Mouse (Mus musculus) frontal cortex, postnatal 14 days (tissue): ENCODE data around the gene Mtfp1.
A peak's percentile ranks its signal among the peaks of the same experiment; 100 is the strongest.
"Not testable (repeated sequence)": the region's sequence is repeated elsewhere in the genome, so short reads cannot be mapped to it uniquely, and the experiment has no call there.

Source experiments
- DNase-seq, 2 experiments: peaks; one replicate each; pipeline ENCODE4 v3.0.0; 2022; ENCODE audit warnings: low spot score in 2 of 2

Mtfp1 gene

GRCm38 (mm10) chr11:4095171-4096053, at the start of gene Mtfp1:
Gene Mtfp1 (minus strand): TSS chr11:4095445.
- DNase-seq = peak in 1 of 2 experiments; percentile 43

- DNase-seq = no peak
These were observed 48.2 kb upstream of the Mtfp1 start for GRCm38 (mm10) chr11:4143281-4144062.

GRCm38 (mm10) chr11:4142352-4142751, 47.1 kb upstream of the Mtfp1 start:
- no peak for DNase-seq

- DNase-seq = no peak
These were observed 46.3 kb upstream of the Mtfp1 start for GRCm38 (mm10) chr11:4141505-4141904.

- no peak for DNase-seq
These were observed 43.7 kb upstream of the Mtfp1 start for GRCm38 (mm10) chr11:4138964-4139363.

GRCm38 (mm10) chr11:4134986-4135935, 40.0 kb upstream of the Mtfp1 start, which contains the start of gene Rnf215:
Gene Rnf215 (plus strand): TSS chr11:4135202.
- peak; percentile 58 to 72 for DNase-seq

- no peak for DNase-seq
These were observed 39.2 kb upstream of the Mtfp1 start for GRCm38 (mm10) chr11:4134400-4134799.

- no peak for DNase-seq
These were observed 38.2 kb upstream of the Mtfp1 start for GRCm38 (mm10) chr11:4133450-4133849.

GRCm38 (mm10) chr11:4128461-4128860, 33.2 kb upstream of the Mtfp1 start:
- DNase-seq = not testable (repeated sequence)

- DNase-seq = no peak
These were observed 31.8 kb upstream of the Mtfp1 start for GRCm38 (mm10) chr11:4127059-4127458.

- no peak for DNase-seq
These were observed 28.7 kb upstream of the Mtfp1 start for GRCm38 (mm10) chr11:4123922-4124321.

GRCm38 (mm10) chr11:4122742-4123579, 27.7 kb upstream of the Mtfp1 start, which contains the start of gene Sec14l2:
Gene Sec14l2 (minus strand): TSS chr11:4123415.
- DNase-seq = no peak

- no peak for DNase-seq
These were observed 27.0 kb upstream of the Mtfp1 start for GRCm38 (mm10) chr11:4122226-4122625.

GRCm38 (mm10) chr11:4121691-4122090, 26.4 kb upstream of the Mtfp1 start:
- no peak for DNase-seq

GRCm38 (mm10) chr11:4119635-4120034, 24.4 kb upstream of the Mtfp1 start:
- DNase-seq = no peak

GRCm38 (mm10) chr11:4118081-4118921, 23.1 kb upstream of the Mtfp1 start:
- DNase-seq = peak in 1 of 2 experiments; percentile 64

GRCm38 (mm10) chr11:4117372-4118071, 22.3 kb upstream of the Mtfp1 start:
- no peak for DNase-seq

GRCm38 (mm10) chr11:4116458-4117141, 21.4 kb upstream of the Mtfp1 start:
- DNase-seq = no peak
